Mouse (Mus musculus) hindbrain, embryonic 14.5 days (tissue): ENCODE measurements around the gene Sf3b3. TPM values are rescaled to one million over a fixed set of nuclear protein-coding genes. Genes with fewer than 3 reads are reported as not detected.

Source experiments
- ATAC-seq: fragments of 200-750 bp; cut with Nextera tagmentation; 2 replicates; pipeline ENCODE4 v1.8.0; 2017; ENCODE audit warnings: moderate number of reproducible peaks, mild to moderate bottlenecking, moderate TSS enrichment, moderate library complexity; ENCODE audit not compliant: low FRiP score
- DNase-seq: peaks from one replicate; pipeline ENCODE4 v3.0.0-alpha.2; 2015; ENCODE audit warnings: low spot score
- H3K27ac ChIP-seq: fragments of 300-500 bp; sonication (generic); 2 replicates; pipeline ENCODE4 v1.5.1; 2014; ENCODE audit warnings: mild to moderate bottlenecking, moderate library complexity
- H3K27me3 ChIP-seq: fragments of 300-500 bp; sonication (generic); 2 replicates; pipeline ENCODE4 v1.6.1; 2014; ENCODE audit warnings: mild to moderate bottlenecking, low read length, mixed read lengths; ENCODE audit not compliant: control insufficient read depth, insufficient read depth
- H3K36me3 ChIP-seq: fragments of 300-500 bp; sonication (generic); replicated peaks from 2 replicates; pipeline ENCODE4 v1.6.1; 2014; ENCODE audit not compliant: control insufficient read depth, insufficient read depth
- H3K4me1 ChIP-seq: fragments of 300-500 bp; sonication (generic); replicated peaks from 2 replicates; pipeline ENCODE4 v1.6.1; 2014; ENCODE audit warnings: antibody characterized with exemption, low read length, mixed read lengths; ENCODE audit not compliant: control insufficient read depth, insufficient read depth
- H3K4me2 ChIP-seq: fragments of 300-500 bp; sonication (generic); replicated peaks from 2 replicates; pipeline ENCODE4 v1.6.1; 2014; ENCODE audit warnings: mild to moderate bottlenecking, moderate library complexity
- H3K4me3 ChIP-seq: fragments of 300-500 bp; sonication (generic); replicated peaks from 2 replicates; pipeline ENCODE4 v1.5.1; 2014; ENCODE audit warnings: mild to moderate bottlenecking, low read length
- H3K9ac ChIP-seq: fragments of 300-500 bp; sonication (generic); 2 replicates; pipeline ENCODE4 v1.6.1; 2014
- H3K9me3 ChIP-seq: fragments of 300-500 bp; sonication (generic); 2 replicates; pipeline ENCODE4 v1.6.1; 2016; ENCODE audit warnings: low read length; ENCODE audit not compliant: control insufficient read depth
- WGBS: fragments of 180-500 bp; shearing (Covaris S2); extraction: QIAGEN DNeasy Blood & Tissue Kit; methylation state at CpG from one replicate; pipeline ENCODE4 v1.1.7; 2014; 5-methylcytosine and 5-hydroxymethylcytosine counted together
- polyA plus RNA-seq: library from polyadenylated mRNA; unstranded; fragments of >200 nt; fragmentation: Nextera tagmentation; extraction: Ambion mirVana; gene quantifications from 2 replicates; pipeline ENCODE4 v1.2.1, GENCODE M21; 2014

Sf3b3 gene
- polyA plus RNA-seq, 1 experiment from 2014 or later = 92.2 TPM

DNA sequence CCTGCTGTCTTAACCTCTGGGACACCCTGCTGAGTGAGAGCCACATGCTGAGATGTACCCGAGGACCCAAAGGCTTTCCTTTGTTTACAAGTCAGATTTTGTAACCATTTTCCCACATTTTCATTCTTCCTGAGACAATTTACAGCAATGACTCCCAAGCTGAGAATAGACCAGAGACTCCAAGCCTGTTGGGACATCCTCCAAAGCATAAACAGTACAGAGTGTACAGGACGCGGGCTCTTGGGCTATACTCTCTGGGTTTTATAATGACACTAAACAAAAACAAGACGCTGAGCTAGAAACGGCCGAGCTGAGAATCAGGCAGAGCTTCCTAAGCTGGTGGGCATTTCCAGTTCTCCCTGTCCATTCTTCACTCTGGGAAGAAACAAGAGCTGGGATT lies 71.9 kb downstream of the Sf3b3 start:
- DNase-seq (no peak), ATAC-seq (no peak)
- 88% methylated on average over 6 of the region's 6 CpGs for WGBS
- Histone ChIP-seq H3K4me1 (no peaks in the 10 kb centered on the region), H3K36me3 (no peaks in the 10 kb centered on the region), H3K27ac (no peak overlapping the region), H3K4me2 (no peak overlapping the region), H3K9me3 (no peaks in the 10 kb centered on the region), H3K9ac (no peak overlapping the region), H3K27me3 (no peaks in the 10 kb centered on the region), H3K4me3 (no peak overlapping the region)

DNA sequence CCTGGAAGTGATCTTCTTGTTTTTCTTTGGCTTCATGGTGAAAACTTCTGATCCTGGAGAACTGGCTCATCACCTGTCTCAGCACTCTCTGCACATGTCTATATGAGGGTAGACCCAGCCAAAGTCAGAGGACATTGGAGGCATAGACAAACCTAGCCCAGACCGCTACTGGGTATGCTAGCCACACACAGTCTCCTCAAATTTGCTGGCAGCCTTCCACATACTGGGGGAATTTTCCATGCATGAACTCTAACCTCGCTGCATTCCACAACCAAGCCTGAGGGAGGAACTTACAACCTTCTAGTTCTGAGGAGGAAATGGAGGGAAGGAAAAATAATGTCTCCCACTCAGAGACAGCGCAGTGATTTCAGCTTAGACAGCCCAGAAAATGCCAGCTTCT lies 72.5 kb downstream of the Sf3b3 start:
- Histone ChIP-seq H3K27ac (no peak overlapping the region), H3K27me3 (no peaks in the 10 kb centered on the region), H3K4me3 (no peak overlapping the region), H3K4me1 (no peaks in the 10 kb centered on the region), H3K4me2 (no peak overlapping the region), H3K9me3 (no peaks in the 10 kb centered on the region), H3K9ac (no peak overlapping the region), H3K36me3 (no peaks in the 10 kb centered on the region)
- DNase-seq (no peak), ATAC-seq (no peak)
- 81% methylated on average over 3 of the region's 3 CpGs for WGBS

DNA sequence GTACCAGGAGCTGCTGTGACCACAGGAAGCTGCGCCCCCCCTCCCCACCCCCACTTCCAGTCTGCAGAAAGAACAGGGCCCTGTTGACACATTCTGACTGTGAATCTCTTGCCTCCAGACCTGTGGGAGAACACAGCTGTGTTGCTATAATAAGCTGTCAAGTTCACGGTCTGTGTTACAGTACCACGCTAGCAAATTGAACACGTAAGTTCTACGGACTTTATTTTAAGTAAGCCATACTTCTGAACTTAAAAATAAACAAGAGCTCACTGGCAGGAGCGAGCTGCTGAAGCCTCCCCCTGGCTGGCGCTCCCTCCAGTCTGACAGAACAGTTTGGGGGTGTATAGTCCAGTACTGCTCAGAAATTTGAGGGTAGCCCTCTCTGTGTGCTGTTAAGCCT lies 74.1 kb downstream of the Sf3b3 start:
- no peak for ATAC-seq
- Histone ChIP-seq H3K4me1 (no peaks in the 10 kb centered on the region), H3K9ac (no peak overlapping the region), H3K27me3 (no peaks in the 10 kb centered on the region), H3K9me3 (no peaks in the 10 kb centered on the region), H3K4me3 (no peak overlapping the region), H3K4me2 (no peak overlapping the region), H3K36me3 (no peaks in the 10 kb centered on the region), H3K27ac (no peak overlapping the region)
- no peak for DNase-seq
- 77% methylated on average over 7 of the region's 7 CpGs for WGBS

DNA sequence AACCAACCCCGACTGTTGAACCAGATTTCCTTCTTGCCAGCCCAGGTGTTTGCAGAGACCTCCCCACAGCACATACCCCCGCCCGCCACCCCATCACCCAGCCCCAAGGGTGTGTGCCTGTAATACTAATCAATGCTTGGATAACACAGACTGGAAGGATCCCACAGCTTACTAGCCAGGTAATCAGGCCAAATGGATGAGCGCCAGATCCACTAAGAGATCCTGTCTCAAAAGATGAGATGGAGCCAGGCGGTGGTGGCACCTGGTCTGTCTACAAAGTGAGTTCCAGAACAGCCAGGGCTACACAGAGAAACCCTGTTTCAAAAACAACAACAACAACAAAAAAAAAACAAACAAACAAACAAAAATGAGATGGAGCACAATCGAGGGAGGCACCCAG lies 79.3 kb downstream of the Sf3b3 start:
- no peak for ATAC-seq

DNA sequence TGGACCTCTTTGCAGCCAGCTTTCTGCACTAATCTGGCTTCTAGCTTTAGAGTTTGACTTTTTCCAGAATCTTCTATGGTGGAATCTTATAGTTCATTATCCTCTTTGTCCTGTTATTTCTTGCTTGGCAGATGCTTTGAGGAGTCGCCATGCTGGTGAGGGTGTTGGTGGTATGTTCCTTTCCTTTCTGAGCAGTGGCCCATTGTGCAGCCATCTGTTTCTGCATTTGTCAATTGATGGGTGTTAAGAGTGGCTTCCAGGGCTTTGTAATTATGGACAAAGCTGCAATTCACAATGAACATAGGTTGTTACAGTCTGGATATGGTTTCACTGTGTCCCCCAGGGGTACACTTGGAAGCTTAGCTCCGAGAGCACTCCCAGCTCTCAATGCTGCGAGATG lies 81.9 kb downstream of the Sf3b3 start:
- Histone ChIP-seq H3K4me2 (no peak overlapping the region), H3K9me3 (no peaks in the 10 kb centered on the region), H3K36me3 (no peaks in the 10 kb centered on the region), H3K4me1 (no peaks in the 10 kb centered on the region), H3K9ac (no peak overlapping the region), H3K4me3 (no peak overlapping the region), H3K27me3 (no peaks in the 10 kb centered on the region), H3K27ac (no peak overlapping the region)
- DNase-seq (no peak), ATAC-seq (no peak)
- WGBS = 40% methylated on average over 3 of the region's 3 CpGs

More for the DNA sequence above, 79.3 kb downstream of the Sf3b3 start:
- H3K27me3 ChIP-seq = no peaks in the 10 kb centered on the region
- H3K36me3 ChIP-seq = no peaks in the 10 kb centered on the region
- no peaks in the 10 kb centered on the region for H3K4me1 ChIP-seq
- 89% methylated on average over 6 of the region's 6 CpGs for WGBS
- no peak overlapping the region for H3K27ac ChIP-seq
- no peak overlapping the region for H3K4me2 ChIP-seq
- no peaks in the 10 kb centered on the region for H3K9me3 ChIP-seq
- no peak overlapping the region for H3K4me3 ChIP-seq
- no peak overlapping the region for H3K9ac ChIP-seq
- DNase-seq = no peak

DNA sequence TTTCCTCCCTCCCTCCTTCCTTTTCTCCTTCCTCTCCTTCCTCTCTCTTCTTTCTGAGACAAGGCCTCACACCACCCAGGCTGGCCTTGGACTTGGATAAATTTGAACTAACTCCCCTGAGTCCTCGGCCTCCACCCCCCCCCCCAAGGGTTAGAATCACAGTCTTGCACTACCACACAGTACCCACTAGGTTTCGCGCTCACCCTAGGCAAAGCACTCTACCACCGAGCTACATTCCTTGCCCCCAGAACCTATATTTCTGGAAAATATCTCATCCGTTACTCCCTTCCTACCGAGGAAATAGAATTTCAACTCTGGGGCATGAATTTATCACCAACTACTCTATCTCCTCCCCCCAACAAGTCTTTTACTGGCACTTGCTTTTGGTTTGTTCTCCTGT lies 84.6 kb downstream of the Sf3b3 start:
- no peak for DNase-seq
- ATAC-seq = no peak
- no peaks in the 10 kb centered on the region for H3K27me3 ChIP-seq
- no peak overlapping the region for H3K4me2 ChIP-seq
- no peak overlapping the region for H3K27ac ChIP-seq
- H3K9me3 ChIP-seq = no peaks in the 10 kb centered on the region
- H3K36me3 ChIP-seq = no peaks in the 10 kb centered on the region
- no peaks in the 10 kb centered on the region for H3K4me1 ChIP-seq
- 65% methylated on average over 6 of the region's 6 CpGs for WGBS
- no peak overlapping the region for H3K4me3 ChIP-seq
- no peak overlapping the region for H3K9ac ChIP-seq

DNA sequence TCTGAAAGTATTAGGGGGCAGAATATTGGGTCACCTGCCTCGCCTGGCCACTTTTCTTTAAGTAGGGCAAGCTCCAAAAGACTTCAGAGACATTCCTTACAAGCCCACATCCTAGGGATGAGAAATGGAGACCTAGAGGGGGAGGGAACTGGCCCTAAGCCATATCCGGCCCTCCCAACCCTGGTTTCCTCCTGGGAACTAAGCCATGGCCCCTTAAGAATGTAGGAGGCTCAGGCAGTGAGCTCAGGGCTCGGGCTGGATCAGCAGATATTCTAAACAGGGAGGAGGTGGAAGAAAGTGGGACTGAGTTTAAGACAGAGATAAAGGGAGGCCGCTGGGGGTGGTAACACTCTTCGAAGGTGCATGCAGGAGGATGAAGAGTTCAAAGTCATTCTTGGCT lies 85.4 kb downstream of the Sf3b3 start:
- H3K9ac ChIP-seq = no peak overlapping the region
- no peaks in the 10 kb centered on the region for H3K27me3 ChIP-seq
- no peak overlapping the region for H3K4me2 ChIP-seq
- ATAC-seq (no peak), DNase-seq (no peak)
- no peaks in the 10 kb centered on the region for H3K36me3 ChIP-seq
- no peaks in the 10 kb centered on the region for H3K4me1 ChIP-seq
- peak overlapping the region; percentile 10; the same call in 1 of the 2 replicates for H3K27ac ChIP-seq
- H3K4me3 ChIP-seq = no peak overlapping the region
- H3K9me3 ChIP-seq = no peaks in the 10 kb centered on the region
- 63% methylated on average over 5 of the region's 5 CpGs for WGBS

DNA sequence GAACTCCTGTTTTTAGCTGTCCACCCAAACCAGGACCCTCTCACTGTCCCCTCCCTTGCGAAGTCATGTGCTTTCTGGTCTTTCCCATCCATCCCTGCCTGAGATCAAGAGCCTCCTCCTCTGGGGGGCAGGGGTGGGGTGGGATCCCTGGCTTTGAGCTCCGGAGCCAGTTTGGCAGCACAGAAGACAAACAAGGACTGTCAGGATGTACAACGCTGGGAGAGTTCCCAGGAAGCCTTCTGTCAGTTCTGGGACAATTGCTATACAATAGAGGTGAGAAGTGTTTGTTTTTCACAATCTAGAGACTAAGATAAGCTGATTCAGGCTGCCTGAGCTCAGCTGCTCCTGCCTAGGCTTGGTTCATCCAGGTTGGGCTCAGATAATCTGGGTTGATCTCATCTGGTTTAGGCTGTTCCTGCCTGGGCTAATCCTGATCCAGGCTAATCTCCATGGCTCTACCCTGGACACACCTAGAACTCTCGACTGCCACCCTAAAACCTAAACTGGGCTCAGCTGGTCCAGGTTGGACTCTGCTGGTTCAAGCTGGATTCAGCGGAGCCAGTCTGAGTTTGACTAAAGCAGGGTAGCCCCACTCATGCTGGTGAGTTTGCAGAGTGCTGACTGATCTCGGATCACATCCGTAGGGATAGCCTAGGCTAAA lies 86.2 kb downstream of the Sf3b3 start:
- no peaks in the 10 kb centered on the region for H3K4me1 ChIP-seq
- no peaks in the 10 kb centered on the region for H3K9me3 ChIP-seq
- H3K27ac ChIP-seq = peak overlapping the region; percentile 10; the same call in 1 of the 2 replicates
- H3K36me3 ChIP-seq = no peaks in the 10 kb centered on the region
- H3K4me2 ChIP-seq = no peak overlapping the region
- WGBS = 74% methylated on average over 7 of the region's 7 CpGs
- no peak overlapping the region for H3K9ac ChIP-seq
- no peak overlapping the region for H3K4me3 ChIP-seq
- DNase-seq = no peak
- H3K27me3 ChIP-seq = no peaks in the 10 kb centered on the region
- no peak for ATAC-seq
